Mouse (Mus musculus): ENCODE results near the gene Slc35b1. TPM values are rescaled to one million over a fixed set of nuclear protein-coding genes. Genes with fewer than 3 reads are reported as not detected.
A peak's percentile ranks its signal among the peaks of the same experiment; 100 is the strongest.

Gene Slc35b1
- polyA plus RNA-seq, 1 experiment from 2014 or later, result 158 TPM

- Histone ChIP-seq H3K9me3 (ENCODE audit: control insufficient read depth, low read length) (no peaks in the 10 kb centered on the region), H3K36me3 (ENCODE audit: control insufficient read depth, insufficient read depth, low read length) (0 out of 2 replicates have a peak, but pooled peaks cover 3% of the 10 kb centered on the region), H3K27ac (replicated peaks; ENCODE audit: low read depth, low read length) (no peak overlapping the region), H3K9ac (replicated peaks; ENCODE audit: low read length) (no peak overlapping the region), H3K4me2 (ENCODE audit: low read length) (no peak overlapping the region), H3K27me3 (ENCODE audit: control insufficient read depth, insufficient read depth, low read length) (no peaks in the 10 kb centered on the region), H3K4me3 (replicated peaks; ENCODE audit: low read depth, low read length) (no peak overlapping the region), H3K4me1 (ENCODE audit: control insufficient read depth, insufficient read depth, low read length) (peaks cover 23% of the 10 kb centered on the region)
- no peak for ATAC-seq (ENCODE audit: low FRiP score, low TSS enrichment)
- DNase-seq, result no peak
- WGBS, result 83% methylated on average over 5 of the region's 5 CpGs
These were observed 32.8 kb downstream of the Slc35b1 start for GRCm38 (mm10) chr11:95417341-95417740.

GRCm38 (mm10) chr11:95420880-95421435 is 36.5 kb downstream of the Slc35b1 start:
- no peak overlapping the region for H3K4me3 ChIP-seq (replicated peaks; ENCODE audit: low read depth, low read length)
- peaks cover 12% of the 10 kb centered on the region for H3K4me1 ChIP-seq (ENCODE audit: control insufficient read depth, insufficient read depth, low read length)
- DNase-seq (no peak), ATAC-seq (ENCODE audit: low FRiP score, low TSS enrichment) (no peak)
- H3K36me3 ChIP-seq (ENCODE audit: control insufficient read depth, insufficient read depth, low read length), result 0 out of 2 replicates have a peak, but pooled peaks cover 3% of the 10 kb centered on the region
- no peaks in the 10 kb centered on the region for H3K9me3 ChIP-seq (ENCODE audit: control insufficient read depth, low read length)
- no peak overlapping the region for H3K9ac ChIP-seq (replicated peaks; ENCODE audit: low read length)
- no peak overlapping the region for H3K4me2 ChIP-seq (ENCODE audit: low read length)
- H3K27me3 ChIP-seq (ENCODE audit: control insufficient read depth, insufficient read depth, low read length), result no peaks in the 10 kb centered on the region
- H3K27ac ChIP-seq (replicated peaks; ENCODE audit: low read depth, low read length), result no peak overlapping the region
- 87% methylated on average over 2 of the region's 2 CpGs for WGBS

DNA sequence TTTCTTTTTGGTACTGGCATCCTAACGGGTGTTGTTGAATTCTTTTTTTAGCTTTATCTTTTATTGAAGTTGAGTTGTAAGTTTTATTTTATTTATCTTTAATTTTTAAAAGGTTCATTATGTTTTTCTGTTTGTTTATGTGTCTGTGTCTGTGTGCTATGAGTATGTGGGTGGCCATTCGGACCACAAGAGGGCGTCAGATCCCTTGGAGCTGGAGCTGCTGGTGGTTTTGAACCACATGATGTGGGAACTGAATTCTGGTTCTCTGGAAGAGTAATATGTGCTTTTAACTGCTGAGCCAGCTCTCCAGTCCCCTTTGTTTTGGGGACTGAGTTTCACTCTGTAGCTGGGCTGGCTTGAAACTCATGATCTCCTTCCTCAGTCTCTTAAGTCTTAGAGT is 39.0 kb downstream of the Slc35b1 start:
- Histone ChIP-seq H3K4me3 (replicated peaks; ENCODE audit: low read depth, low read length) (no peak overlapping the region), H3K9ac (replicated peaks; ENCODE audit: low read length) (no peak overlapping the region), H3K27ac (replicated peaks; ENCODE audit: low read depth, low read length) (no peak overlapping the region), H3K4me2 (ENCODE audit: low read length) (no peak overlapping the region), H3K4me1 (ENCODE audit: control insufficient read depth, insufficient read depth, low read length) (no peaks in the 10 kb centered on the region), H3K27me3 (ENCODE audit: control insufficient read depth, insufficient read depth, low read length) (no peaks in the 10 kb centered on the region), H3K9me3 (ENCODE audit: control insufficient read depth, low read length) (no peaks in the 10 kb centered on the region), H3K36me3 (ENCODE audit: control insufficient read depth, insufficient read depth, low read length) (0 out of 2 replicates have a peak, but pooled peaks cover 3% of the 10 kb centered on the region)
- WGBS, result 89% methylated on average over 3 of the region's 3 CpGs
- no peak for DNase-seq
- no peak for ATAC-seq (ENCODE audit: low FRiP score, low TSS enrichment)

DNA sequence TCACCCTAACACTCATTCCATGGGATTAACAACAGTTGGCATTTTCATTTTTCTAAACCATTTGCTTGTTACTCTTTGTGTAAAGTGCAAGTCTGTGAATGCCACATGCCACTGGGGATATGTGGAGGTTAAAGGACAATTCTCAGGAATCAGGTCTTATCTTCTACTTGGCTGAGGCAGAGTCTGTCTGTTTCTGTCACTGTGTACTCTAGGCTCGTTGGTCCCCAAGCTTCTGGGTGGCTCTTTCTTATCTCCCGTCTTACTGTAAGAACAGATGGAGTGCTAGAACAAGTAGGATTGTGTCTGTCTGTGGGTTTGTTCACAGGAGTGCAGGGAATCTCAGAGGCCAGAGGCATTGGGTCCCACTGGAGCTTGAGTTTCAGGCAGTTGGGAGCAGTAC is 46.9 kb downstream of the Slc35b1 start:
- Histone ChIP-seq H3K9me3 (ENCODE audit: control insufficient read depth, low read length) (no peaks in the 10 kb centered on the region), H3K27ac (replicated peaks; ENCODE audit: low read depth, low read length) (no peak overlapping the region), H3K27me3 (ENCODE audit: control insufficient read depth, insufficient read depth, low read length) (no peaks in the 10 kb centered on the region), H3K9ac (replicated peaks; ENCODE audit: low read length) (no peak overlapping the region), H3K36me3 (ENCODE audit: control insufficient read depth, insufficient read depth, low read length) (no peaks in the 10 kb centered on the region), H3K4me1 (ENCODE audit: control insufficient read depth, insufficient read depth, low read length) (no peaks in the 10 kb centered on the region), H3K4me2 (ENCODE audit: low read length) (no peak overlapping the region), H3K4me3 (replicated peaks; ENCODE audit: low read depth, low read length) (no peak overlapping the region)
- no peak for DNase-seq
- ATAC-seq (ENCODE audit: low FRiP score, low TSS enrichment), result no peak
- 83% methylated on average over 2 of the region's 2 CpGs for WGBS

- DNase-seq (peak; percentile 49), ATAC-seq (ENCODE audit: low FRiP score, low TSS enrichment) (no peak)
- Histone ChIP-seq H3K9ac (replicated peaks; ENCODE audit: low read length) (no peak overlapping the region), H3K27ac (replicated peaks; ENCODE audit: low read depth, low read length) (no peak overlapping the region), H3K4me2 (ENCODE audit: low read length) (no peak overlapping the region), H3K4me1 (ENCODE audit: control insufficient read depth, insufficient read depth, low read length) (no peaks in the 10 kb centered on the region), H3K9me3 (ENCODE audit: control insufficient read depth, low read length) (no peaks in the 10 kb centered on the region), H3K4me3 (replicated peaks; ENCODE audit: low read depth, low read length) (no peak overlapping the region), H3K27me3 (ENCODE audit: control insufficient read depth, insufficient read depth, low read length) (no peaks in the 10 kb centered on the region), H3K36me3 (ENCODE audit: control insufficient read depth, insufficient read depth, low read length) (no peaks in the 10 kb centered on the region)
- 92% methylated on average over 2 of the region's 2 CpGs for WGBS
These were observed 47.7 kb downstream of the Slc35b1 start for GRCm38 (mm10) chr11:95432194-95432593.

Other genes starting within 250 kb of the Slc35b1 start
- gene Dlx4, start 238.4 kb upstream of the Slc35b1 start, polyA plus RNA-seq (2014; fragmentation: Nextera tagmentation; extraction: Ambion mirVana), result 0.12 TPM in 1 of 2 replicates, not detected in the other
- gene Tac4, start 123.2 kb upstream of the Slc35b1 start, polyA plus RNA-seq (2014; fragmentation: Nextera tagmentation; extraction: Ambion mirVana), result not detected in 2 replicates
- gene Kat7, start 74.4 kb upstream of the Slc35b1 start, polyA plus RNA-seq (2014; fragmentation: Nextera tagmentation; extraction: Ambion mirVana), result 56.6 and 65.2 TPM in 2 replicates
- 2.4 and 2.5 TPM in 2 replicates for gene Fam117a, start 47.7 kb upstream of the Slc35b1 start, polyA plus RNA-seq (2014; fragmentation: Nextera tagmentation; extraction: Ambion mirVana)
- 138 and 161 TPM in 2 replicates for gene Spop, start 29.4 kb downstream of the Slc35b1 start, polyA plus RNA-seq (2014; fragmentation: Nextera tagmentation; extraction: Ambion mirVana)
- gene Nxph3, start 129.9 kb downstream of the Slc35b1 start, polyA plus RNA-seq (2014; fragmentation: Nextera tagmentation; extraction: Ambion mirVana), result 1.9 and 4.6 TPM in 2 replicates
- 8.4 and 13.7 TPM in 2 replicates for gene Ngfr, start 203.0 kb downstream of the Slc35b1 start, polyA plus RNA-seq (2014; fragmentation: Nextera tagmentation; extraction: Ambion mirVana)

Measured in midbrain, embryonic 14.5 days (tissue).